Mouse (Mus musculus) MEL (cell line): Measurements from ENCODE around the gene Ddi2. TPM values are rescaled to one million over a fixed set of nuclear protein-coding genes. Genes with fewer than 3 reads are reported as not detected.

Source experiments
- DNase-seq: peaks from one replicate; pipeline ENCODE4 v3.0.0; 2011; ENCODE audit warnings: low read depth, low spot score
- H3K27ac ChIP-seq: 2 replicates; pipeline ENCODE4 v1.5.1; 2012; ENCODE audit warnings: low read depth, mild to moderate bottlenecking, control low read depth, low read length, moderate library complexity; ENCODE audit not compliant: control insufficient read depth
- H3K27me3 ChIP-seq, 2 experiments: fragments of 150-350 bp in 1 of 2; sonication (generic) in 1 of 2; 2 replicates each; pipeline ENCODE4 v1.6.1; 2012; ENCODE audit warnings: low read length in 2 of 2, mild to moderate bottlenecking in 2 of 2, improper control_type of control experiment in 1 of 2, moderate library complexity in 1 of 2; ENCODE audit not compliant: insufficient read depth in 2 of 2, control insufficient read depth in 1 of 2
- H3K36me3 ChIP-seq, 2 experiments: 2 replicates each; pipeline ENCODE4 v1.6.1; 2012 to 2014; ENCODE audit warnings: low read length in 2 of 2, improper control_type of control experiment in 1 of 2, inconsistent platforms in 1 of 2, mild to moderate bottlenecking in 1 of 2; ENCODE audit not compliant: insufficient read depth in 2 of 2, control insufficient read depth in 1 of 2
- H3K4me1 ChIP-seq, 2 experiments: fragments of 150-350 bp in 1 of 2; sonication (generic) in 1 of 2; 2 replicates each; pipeline ENCODE4 v1.6.1; 2012; ENCODE audit warnings: low read length in 2 of 2, improper control_type of control experiment in 1 of 2, mild to moderate bottlenecking in 1 of 2; ENCODE audit not compliant: insufficient read depth in 2 of 2, control insufficient read depth in 1 of 2
- H3K4me3 ChIP-seq, 2 experiments: fragments of 150-350 bp in 1 of 2; sonication (generic) in 1 of 2; 2 replicates each; pipeline ENCODE4 v1.5.1; 2012; ENCODE audit warnings: low read depth in 2 of 2, low read length in 2 of 2, mild to moderate bottlenecking in 2 of 2, moderate library complexity in 2 of 2, control low read depth in 1 of 2, improper control_type of control experiment in 1 of 2; ENCODE audit not compliant: control insufficient read depth in 1 of 2, insufficient read depth in 1 of 2
- H3K79me2 ChIP-seq: 2 replicates; pipeline ENCODE4 v1.6.1; 2012; ENCODE audit warnings: mild to moderate bottlenecking, low read length, moderate library complexity; ENCODE audit not compliant: control insufficient read depth, poor library complexity, insufficient read depth
- H3K9ac ChIP-seq: 2 replicates; pipeline ENCODE4 v1.6.1; 2012; ENCODE audit warnings: low read depth, mild to moderate bottlenecking, control low read depth, low read length, moderate library complexity; ENCODE audit not compliant: control insufficient read depth, poor library complexity, severe bottlenecking
- H3K9me3 ChIP-seq: fragments of 150-350 bp; sonication (generic); replicated peaks from 2 replicates; pipeline ENCODE4 v1.6.1; 2012; ENCODE audit warnings: mild to moderate bottlenecking, low read length, improper control_type of control experiment, moderate library complexity; ENCODE audit not compliant: insufficient read depth
- BHLHE40 ChIP-seq: IDR thresholded peaks from 2 replicates; pipeline ENCODE4 v1.6.1; 2012; ENCODE audit warnings: low read depth, mild to moderate bottlenecking, inconsistent platforms, low read length, improper control_type of control experiment, borderline replicate concordance
- CHD1 ChIP-seq: IDR thresholded peaks from 2 replicates; pipeline ENCODE4 v1.6.1; 2012; ENCODE audit warnings: low read depth, mild to moderate bottlenecking, inconsistent platforms, low read length, improper control_type of control experiment
- CHD2 ChIP-seq: IDR thresholded peaks from 2 replicates; pipeline ENCODE4 v1.6.1; 2011; ENCODE audit warnings: low read length, improper control_type of control experiment
- CTCF ChIP-seq, 3 experiments: IDR thresholded peaks in 2 of 3; conservative IDR thresholded peaks in 1 of 3; 2 replicates each; pipeline ENCODE4 v1.5.1; 2011 to 2012; ENCODE audit warnings: low read length in 3 of 3, low read depth in 2 of 3, mild to moderate bottlenecking in 2 of 3, improper control_type of control experiment in 1 of 3, inconsistent platforms in 1 of 3, mixed read lengths in 1 of 3, moderate library complexity in 1 of 3; ENCODE audit not compliant: control insufficient read depth in 1 of 3, insufficient read depth in 1 of 3, poor library complexity in 1 of 3, severe bottlenecking in 1 of 3
- E2F4 ChIP-seq: IDR thresholded peaks from 2 replicates; pipeline ENCODE4 v1.6.1; 2011; ENCODE audit warnings: low read depth, low read length, improper control_type of control experiment, borderline replicate concordance
- EP300 ChIP-seq, 2 experiments: IDR thresholded peaks; 2 replicates each; pipeline ENCODE4 v1.6.1; 2011; ENCODE audit warnings: improper control_type of control experiment in 2 of 2, low read length in 2 of 2, low read depth in 1 of 2, mild to moderate bottlenecking in 1 of 2
- HCFC1 ChIP-seq: IDR thresholded peaks from 2 replicates; pipeline ENCODE4 v1.6.1; 2012; ENCODE audit warnings: low read depth, mild to moderate bottlenecking, inconsistent platforms, low read length, improper control_type of control experiment, moderate library complexity
- JUND ChIP-seq: IDR thresholded peaks from 2 replicates; pipeline ENCODE4 v1.6.1; 2011; ENCODE audit warnings: low read depth, mild to moderate bottlenecking, improper control_type of control experiment, low read length
- MXI1 ChIP-seq: IDR thresholded peaks from 2 replicates; pipeline ENCODE4 v1.6.1; 2011; ENCODE audit warnings: mild to moderate bottlenecking, low read depth, low read length, improper control_type of control experiment
- NRF1 ChIP-seq: IDR thresholded peaks from 2 replicates; pipeline ENCODE4 v1.6.1; 2014; ENCODE audit warnings: low read depth, mild to moderate bottlenecking, inconsistent platforms, low read length, improper control_type of control experiment, moderate library complexity; ENCODE audit not compliant: poor library complexity, insufficient read depth, severe bottlenecking
- POLR2A ChIP-seq, 2 experiments: IDR thresholded peaks; 2 replicates each; pipeline ENCODE4 v1.6.1; 2011 to 2012; ENCODE audit warnings: low read length in 2 of 2, mild to moderate bottlenecking in 2 of 2, control low read depth in 1 of 2, improper control_type of control experiment in 1 of 2, low read depth in 1 of 2, moderate library complexity in 1 of 2; ENCODE audit not compliant: control insufficient read depth in 1 of 2, insufficient read depth in 1 of 2, poor library complexity in 1 of 2
- POLR2AphosphoS5 ChIP-seq: IDR thresholded peaks from 2 replicates; pipeline ENCODE4 v1.6.1; 2012; ENCODE audit warnings: low read depth, borderline replicate concordance, mild to moderate bottlenecking, inconsistent platforms, low read length, moderate library complexity, mixed read lengths
- RCOR1 ChIP-seq: IDR thresholded peaks from 2 replicates; pipeline ENCODE4 v1.6.1; 2012; ENCODE audit warnings: low read depth, mild to moderate bottlenecking, inconsistent platforms, low read length, improper control_type of control experiment
- SIN3A ChIP-seq: IDR thresholded peaks from 2 replicates; pipeline ENCODE4 v1.6.1; 2012; ENCODE audit warnings: low read length, improper control_type of control experiment, inconsistent platforms
- SMC3 ChIP-seq: IDR thresholded peaks from 2 replicates; pipeline ENCODE4 v1.6.1; 2011; ENCODE audit warnings: low read depth, low read length, improper control_type of control experiment
- TAL1 ChIP-seq: IDR thresholded peaks from 2 replicates; pipeline ENCODE4 v1.6.1; 2012; ENCODE audit warnings: mild to moderate bottlenecking, inconsistent platforms, low read length, moderate library complexity, mixed read lengths
- TBP ChIP-seq: IDR thresholded peaks from 2 replicates; pipeline ENCODE4 v1.8.0; 2011; ENCODE audit warnings: low read depth, low read length, improper control_type of control experiment
- TCF12 ChIP-seq: IDR thresholded peaks from 2 replicates; pipeline ENCODE4 v1.6.1; 2014; ENCODE audit warnings: low read depth, mild to moderate bottlenecking, inconsistent platforms, low read length, improper control_type of control experiment, moderate library complexity
- UBTF ChIP-seq: IDR thresholded peaks from 2 replicates; pipeline ENCODE4 v1.6.1; 2012; ENCODE audit warnings: low read depth, mild to moderate bottlenecking, inconsistent platforms, low read length, improper control_type of control experiment, moderate library complexity, borderline replicate concordance; ENCODE audit not compliant: insufficient read depth
- USF2 ChIP-seq, 2 experiments: IDR thresholded peaks; 2 replicates each; pipeline ENCODE4 v1.6.1; 2011 to 2012; ENCODE audit warnings: improper control_type of control experiment in 2 of 2, low read length in 2 of 2, borderline replicate concordance in 1 of 2, inconsistent platforms in 1 of 2, low read depth in 1 of 2, mild to moderate bottlenecking in 1 of 2; ENCODE audit not compliant: insufficient read depth in 1 of 2
- ZC3H11A ChIP-seq: IDR thresholded peaks from 2 replicates; pipeline ENCODE4 v1.6.1; 2012; ENCODE audit warnings: low read depth, mild to moderate bottlenecking, inconsistent platforms, low read length, improper control_type of control experiment
- ZKSCAN1 ChIP-seq: IDR thresholded peaks from 2 replicates; pipeline ENCODE4 v1.6.1; 2012; ENCODE audit warnings: low read depth, mild to moderate bottlenecking, inconsistent platforms, low read length, improper control_type of control experiment, moderate library complexity
- polyA plus RNA-seq, 2 experiments: library from polyadenylated mRNA; stranded (reverse) in 1 of 2; unstranded in 1 of 2; fragments of >175 nt in 1 of 2; fragments of >200 nt in 1 of 2; gene quantifications; 2 replicates each; pipeline versions ENCODE4 v1.2.1 to v1.2.4; 2012; ENCODE audit warnings: low replicate concordance in 2 of 2, low read depth in 1 of 2; ENCODE audit not compliant: insufficient read length in 2 of 2, insufficient read depth in 1 of 2, missing spikeins in 1 of 2
- total RNA-seq: library from RNA; depleted of rRNA; stranded (reverse); fragments of 300-350 nt; gene quantifications from 2 replicates; pipeline ENCODE4 v1.2.3, GENCODE M21; 2012

Ddi2 gene
- total and polyA plus RNA-seq, 3 experiments, result 40.7 to 42.8 TPM; not detected in 1

GRCm38 (mm10) chr4:141765008-141765407, 41.8 kb upstream of the Ddi2 start:
- Histone ChIP-seq H3K9me3 (no peaks in the 10 kb centered on the region), H3K4me3 (no peak overlapping the region), H3K27me3 (no peaks in the 10 kb centered on the region), H3K79me2 (no peaks in the 10 kb centered on the region), H3K36me3 (peaks cover 0 to 23% of the 10 kb centered on the region in 2 experiments; a peak in 2 of 4 replicates), H3K9ac (no peak overlapping the region), H3K27ac (no peak overlapping the region), H3K4me1 (peaks cover 11 to 21% of the 10 kb centered on the region in 2 experiments)
- no peak for DNase-seq
- TF ChIP-seq SIN3A, result no peak
- no peak for TF ChIP-seq USF2 (IDR thresholded peaks at IDR 0.05; ENCODE audit: borderline replicate concordance in 1 of 2, insufficient read depth in 1 of 2, low read depth in 1 of 2, low read length in 2 of 2)
- no peak for TF ChIP-seq EP300 (IDR thresholded peaks at IDR 0.05; ENCODE audit: low read depth in 1 of 2, low read length in 2 of 2)
- TF ChIP-seq TCF12, result no peak
- no peak for TF ChIP-seq CHD2
- no peak for TF ChIP-seq TBP
- no peak for TF ChIP-seq NRF1
- TF ChIP-seq CHD1, result no peak
- no peak for TF ChIP-seq UBTF

GRCm38 (mm10) chr4:141763476-141763875, 40.3 kb upstream of the Ddi2 start:
- peaks cover 7 to 22% of the 10 kb centered on the region in 2 experiments for H3K4me1 ChIP-seq

More at GRCm38 (mm10) chr4:141763476-141763875, 40.3 kb upstream of the Ddi2 start:
- no peak for TF ChIP-seq CHD2
- no peak for TF ChIP-seq JUND
- no peak for TF ChIP-seq RCOR1
- TF ChIP-seq SMC3, result no peak
- TF ChIP-seq CHD1, result no peak
- TF ChIP-seq CTCF (IDR thresholded peaks at IDR 0.05 in 2 of 3, conservative IDR thresholded peaks at IDR 0.05 in 1 of 3; ENCODE audit: control insufficient read depth in 1 of 3, insufficient read depth in 1 of 3, low read depth in 2 of 3, low read length in 3 of 3, poor library complexity in 1 of 3, severe bottlenecking in 1 of 3), result no peak
- TF ChIP-seq ZC3H11A, result no peak
- TF ChIP-seq HCFC1, result no peak
- no peak for TF ChIP-seq TAL1
- TF ChIP-seq BHLHE40, result no peak
- TF ChIP-seq ZKSCAN1, result no peak
- no peak for TF ChIP-seq MXI1
- no peak for TF ChIP-seq POLR2AphosphoS5
- TF ChIP-seq POLR2A (IDR thresholded peaks at IDR 0.05; ENCODE audit: control insufficient read depth in 1 of 2, insufficient read depth in 1 of 2, low read depth in 1 of 2, low read length in 2 of 2, poor library complexity in 1 of 2), result no peak
- TF ChIP-seq E2F4, result no peak
- H3K36me3 ChIP-seq, result peaks cover 0 to 14% of the 10 kb centered on the region in 2 experiments; a peak in 2 of 4 replicates
- DNase-seq, result no peak
- H3K9me3 ChIP-seq, result no peaks in the 10 kb centered on the region
- no peak overlapping the region for H3K9ac ChIP-seq
- no peaks in the 10 kb centered on the region for H3K79me2 ChIP-seq
- H3K27ac ChIP-seq, result no peak overlapping the region
- no peaks in the 10 kb centered on the region for H3K27me3 ChIP-seq
- no peak overlapping the region for H3K4me3 ChIP-seq
